Mouse (Mus musculus) ES-E14 (cell line): ENCODE measurements around the gene Pcbp3. TPM values are rescaled to one million over a fixed set of nuclear protein-coding genes. Genes with fewer than 3 reads are reported as not detected.
A peak's percentile ranks its signal among the peaks of the same experiment; 100 is the strongest.

Experiments
- DNase-seq: peaks from one replicate; pipeline ENCODE4 v3.0.0-alpha.2; 2013; ENCODE audit warnings: low read depth, low spot score
- H3K27ac ChIP-seq: 2 replicates; pipeline ENCODE4 v1.5.1; 2012; ENCODE audit warnings: low read depth, mild to moderate bottlenecking, low read length, moderate library complexity, mixed read lengths; ENCODE audit not compliant: poor library complexity, insufficient read depth, severe bottlenecking
- H3K36me3 ChIP-seq: 2 replicates; pipeline ENCODE4 v1.6.1; 2012; ENCODE audit warnings: mild to moderate bottlenecking, low read length, moderate library complexity, mixed read lengths; ENCODE audit not compliant: control insufficient read depth, poor library complexity, insufficient read depth, severe bottlenecking
- H3K4me1 ChIP-seq, 2 experiments: fragments of 150-350 bp in 1 of 2; sonication (generic) in 1 of 2; 2 replicates each; pipeline ENCODE4 v1.6.1; 2012; ENCODE audit warnings: low read length in 2 of 2, mild to moderate bottlenecking in 1 of 2, mixed read lengths in 1 of 2; ENCODE audit not compliant: control insufficient read depth in 2 of 2, insufficient read depth in 2 of 2, poor library complexity in 1 of 2
- H3K4me3 ChIP-seq, 2 experiments: fragments of 150-350 bp in 1 of 2; sonication (generic) in 1 of 2; 2 replicates each; pipeline ENCODE4 v1.5.1; 2012; ENCODE audit warnings: low read length in 2 of 2, low read depth in 1 of 2, mild to moderate bottlenecking in 1 of 2, mixed read lengths in 1 of 2; ENCODE audit not compliant: insufficient read depth in 1 of 2, poor library complexity in 1 of 2, severe bottlenecking in 1 of 2
- H3K9ac ChIP-seq: 2 replicates; pipeline ENCODE4 v1.6.1; 2012; ENCODE audit warnings: low read depth, mild to moderate bottlenecking, low read length, mixed read lengths; ENCODE audit not compliant: poor library complexity, insufficient read depth, severe bottlenecking
- H3K9me3 ChIP-seq: fragments of 150-350 bp; sonication (generic); 2 replicates; pipeline ENCODE4 v1.6.1; 2012; ENCODE audit warnings: low read depth, mild to moderate bottlenecking, low read length; ENCODE audit not compliant: control insufficient read depth, insufficient read depth
- CHD2 ChIP-seq: IDR thresholded peaks from 2 replicates; pipeline ENCODE4 v1.6.1; 2014; ENCODE audit warnings: mild to moderate bottlenecking, low read depth, low read length, inconsistent platforms
- HCFC1 ChIP-seq: IDR thresholded peaks from 2 replicates; pipeline ENCODE4 v1.6.1; 2012; ENCODE audit warnings: low read length, inconsistent platforms, borderline replicate concordance; ENCODE audit not compliant: insufficient read depth
- MAFK ChIP-seq: IDR thresholded peaks from 2 replicates; pipeline ENCODE4 v1.6.1; 2014; ENCODE audit warnings: mild to moderate bottlenecking, low read depth, low read length, inconsistent platforms; ENCODE audit not compliant: insufficient read depth
- ZC3H11A ChIP-seq: IDR thresholded peaks from 2 replicates; pipeline ENCODE4 v1.6.1; 2012; ENCODE audit warnings: low read depth, mild to moderate bottlenecking, inconsistent platforms, low read length, borderline replicate concordance
- ZNF384 ChIP-seq: IDR thresholded peaks from 2 replicates; pipeline ENCODE4 v1.6.1; 2012; ENCODE audit warnings: low read depth, low read length, inconsistent platforms
- in situ Hi-C, 2 experiments: fragments of 600-800 bp; cut with MboI; formaldehyde crosslinking; loops; one replicate each; pipeline ENCODE4 v1.15.1; 2025; ENCODE audit warnings: low sequenced_read_pairs in 2 of 2, inconsistent platforms in 1 of 2; ENCODE audit not compliant: unreplicated experiment in 2 of 2
- total RNA-seq: library from RNA; depleted of rRNA; stranded (reverse); fragments of 300-350 nt; gene quantifications from 2 replicates; pipeline ENCODE4 v1.2.3, GENCODE M21; 2012

Gene Pcbp3
- total RNA-seq, 1 experiment, result 7.9 TPM

DNA sequence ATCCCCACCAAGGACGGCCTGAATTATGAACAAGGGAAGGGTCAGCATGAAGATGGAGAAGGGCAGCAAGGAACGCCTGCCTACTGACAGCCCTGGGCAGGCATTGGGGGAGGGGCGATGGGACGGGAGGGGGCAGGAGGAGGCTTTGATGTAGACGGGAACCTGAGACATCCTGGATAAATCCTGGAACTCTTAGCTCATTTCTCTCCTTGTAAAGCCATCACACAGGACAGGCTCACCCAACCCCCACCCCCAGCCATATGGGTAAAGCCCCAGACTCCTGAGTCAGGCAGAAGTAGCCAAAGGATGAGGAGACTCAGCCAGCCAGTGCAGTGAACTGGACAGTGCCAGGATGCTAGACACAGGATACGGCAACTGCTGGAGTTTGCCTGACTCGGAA lies 43.2 kb upstream of the Pcbp3 start:
- DNase-seq, result no peak
- H3K36me3 ChIP-seq, result no peaks in the 10 kb centered on the region
- TF ChIP-seq ZNF384 (no peak), MAFK (no peak), ZC3H11A (no peak), CHD2 (no peak), HCFC1 (no peak)
- H3K4me3 ChIP-seq, result no peak overlapping the region
- H3K9ac ChIP-seq, result no peak overlapping the region
- H3K27ac ChIP-seq, result no peak overlapping the region
- in situ Hi-C loops, result no loop called here
- peaks cover 3 to 13% of the 10 kb centered on the region in 2 experiments; a peak in 2 of 4 replicates for H3K4me1 ChIP-seq
- H3K9me3 ChIP-seq, result no peaks in the 10 kb centered on the region

DNA sequence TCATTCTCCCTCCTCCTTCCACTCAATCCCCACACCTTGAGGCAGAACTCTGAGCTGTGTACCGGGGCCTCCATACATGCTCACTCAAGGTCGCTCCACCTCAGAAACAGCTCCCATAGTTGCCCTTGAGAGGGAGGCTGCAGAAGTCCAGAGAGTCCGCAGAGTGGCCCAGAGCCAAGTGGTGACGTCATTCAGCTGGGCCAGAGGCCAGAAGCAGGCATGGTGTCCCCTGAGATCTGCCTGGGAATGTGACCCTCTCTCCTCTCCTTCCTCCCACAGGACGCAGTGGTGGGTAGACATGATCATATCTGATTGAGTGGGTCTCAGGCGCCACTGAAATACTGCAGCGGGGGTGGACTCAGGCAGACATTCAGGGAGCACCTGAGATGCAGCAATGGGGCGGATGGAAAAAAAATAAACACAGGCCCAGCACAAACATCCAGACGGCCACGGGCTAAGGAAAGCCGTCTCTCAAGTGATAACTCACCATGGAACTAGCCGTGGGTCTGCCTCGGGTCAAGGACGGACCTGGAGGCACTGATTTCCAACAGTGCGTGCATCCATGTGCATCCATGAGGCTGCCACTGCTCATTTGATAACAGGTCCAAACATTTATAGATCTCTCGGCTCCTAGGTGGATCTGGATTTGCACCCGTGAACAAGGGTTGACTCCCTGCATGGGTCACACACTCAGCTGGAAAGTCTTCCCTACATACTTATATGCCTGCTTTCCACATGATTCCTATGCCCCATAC lies 36.2 kb upstream of the Pcbp3 start:
- Histone ChIP-seq H3K27ac (no peak overlapping the region), H3K4me1 (no peaks in the 10 kb centered on the region), H3K36me3 (no peaks in the 10 kb centered on the region), H3K4me3 (no peak overlapping the region), H3K9me3 (no peaks in the 10 kb centered on the region), H3K9ac (no peak overlapping the region)
- TF ChIP-seq ZC3H11A (no peak), CHD2 (no peak), HCFC1 (no peak), ZNF384 (no peak), MAFK (no peak)
- no peak for DNase-seq
- in situ Hi-C loops, result no loop called here

GRCm38 (mm10) chr10:76992456-76992855 lies 30.8 kb upstream of the Pcbp3 start:
- Histone ChIP-seq H3K9ac (no peak overlapping the region), H3K9me3 (no peaks in the 10 kb centered on the region), H3K36me3 (no peaks in the 10 kb centered on the region), H3K4me1 (no peaks in the 10 kb centered on the region), H3K27ac (no peak overlapping the region), H3K4me3 (no peak overlapping the region)
- TF ChIP-seq ZC3H11A, result no peak
- DNase-seq, result peak; percentile 36
- in situ Hi-C loops, result no loop called here

- Histone ChIP-seq H3K27ac (no peak overlapping the region), H3K4me1 (no peaks in the 10 kb centered on the region), H3K9me3 (no peaks in the 10 kb centered on the region), H3K36me3 (no peaks in the 10 kb centered on the region), H3K9ac (no peak overlapping the region), H3K4me3 (no peak overlapping the region)
- in situ Hi-C loops, result no loop called here
- DNase-seq, result no peak
- no peak for TF ChIP-seq HCFC1
- TF ChIP-seq CHD2, result no peak
- TF ChIP-seq MAFK, result no peak
- no peak for TF ChIP-seq ZNF384
- no peak for TF ChIP-seq ZC3H11A
These were observed 26.9 kb upstream of the Pcbp3 start for GRCm38 (mm10) chr10:76988586-76988985.

- in situ Hi-C loops, result no loop called here
- peak; percentile 44 for DNase-seq
- no peak overlapping the region for H3K4me3 ChIP-seq
- H3K27ac ChIP-seq, result no peak overlapping the region
- H3K9ac ChIP-seq, result no peak overlapping the region
- H3K36me3 ChIP-seq, result no peaks in the 10 kb centered on the region
- no peaks in the 10 kb centered on the region for H3K9me3 ChIP-seq
- TF ChIP-seq HCFC1 (no peak), CHD2 (no peak), ZNF384 (no peak), ZC3H11A (no peak), MAFK (no peak)
- peaks cover 0 to 2% of the 10 kb centered on the region in 2 experiments; a peak in 2 of 4 replicates for H3K4me1 ChIP-seq
These were observed 16.4 kb upstream of the Pcbp3 start for GRCm38 (mm10) chr10:76978042-76978441.
